Mouse (Mus musculus): ENCODE results near the gene Bcas2. TPM values are rescaled to one million over a fixed set of nuclear protein-coding genes. Genes with fewer than 3 reads are reported as not detected.
A peak's percentile ranks its signal among the peaks of the same experiment; 100 is the strongest.

Bcas2 gene
- 254 and 263 TPM in 2 replicates for polyA plus RNA-seq (2016; fragmentation: Nextera tagmentation; extraction: Ambion mirVana)

DNA sequence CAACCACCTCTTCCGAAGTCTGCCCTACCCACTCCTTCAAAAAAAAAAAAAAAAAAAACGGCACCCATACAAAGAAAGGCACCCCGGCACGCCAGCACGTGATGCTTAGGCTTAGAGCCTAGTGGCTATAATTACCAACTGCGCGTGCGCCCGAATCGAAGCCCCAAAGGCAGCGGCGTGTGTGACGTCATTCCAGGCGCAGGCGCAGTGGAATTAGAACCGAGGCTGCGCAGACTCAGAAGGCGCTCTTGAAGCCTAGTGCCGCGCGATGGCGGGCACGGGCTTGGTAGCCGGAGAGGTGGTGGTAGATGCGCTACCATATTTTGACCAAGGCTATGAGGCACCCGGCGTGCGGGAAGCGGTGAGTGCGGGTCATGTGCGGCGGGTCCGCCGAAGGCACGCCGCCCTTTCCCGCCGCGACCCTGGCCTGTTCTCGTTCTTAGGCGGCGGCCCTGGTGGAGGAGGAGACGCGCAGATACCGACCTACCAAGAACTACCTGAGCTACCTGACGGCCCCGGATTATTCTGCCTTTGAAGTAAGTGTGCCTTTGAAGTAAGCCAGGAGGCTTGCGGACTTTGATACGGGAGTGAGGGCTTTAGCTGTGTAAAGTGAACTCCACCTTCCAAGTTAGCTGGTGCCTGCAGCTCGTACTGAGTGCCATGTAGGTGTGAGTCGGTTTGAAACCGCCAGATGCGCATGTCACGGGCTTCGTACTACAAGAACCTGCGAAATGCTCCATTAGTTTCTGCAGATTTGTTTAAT lies at the start of gene Bcas2:
Bcas2 (plus strand) TSS at position 151 of the 763 bp plus-strand sequence.
- peaks cover 13% of the 10 kb centered on the region for H3K4me1 ChIP-seq
- H3K9ac ChIP-seq = peak within 1 kb of the TSS; percentile 86
- H3K27me3 ChIP-seq = no peaks in the 10 kb centered on the region
- peak within 1 kb of the TSS; percentile 82 for H3K4me3 ChIP-seq (replicated peaks)
- no peaks in the 10 kb centered on the region for H3K9me3 ChIP-seq
- peaks cover 28% of the 10 kb centered on the region for H3K36me3 ChIP-seq (replicated peaks)
- H3K27ac ChIP-seq = peak within 1 kb of the TSS; percentile 75
- peak within 1 kb of the TSS; percentile 79 for H3K4me2 ChIP-seq
- ATAC-seq (ENCODE audit: low FRiP score) = peak; percentile 98
- under 1% methylated on average over 56 of the region's 56 CpGs for WGBS

DNA sequence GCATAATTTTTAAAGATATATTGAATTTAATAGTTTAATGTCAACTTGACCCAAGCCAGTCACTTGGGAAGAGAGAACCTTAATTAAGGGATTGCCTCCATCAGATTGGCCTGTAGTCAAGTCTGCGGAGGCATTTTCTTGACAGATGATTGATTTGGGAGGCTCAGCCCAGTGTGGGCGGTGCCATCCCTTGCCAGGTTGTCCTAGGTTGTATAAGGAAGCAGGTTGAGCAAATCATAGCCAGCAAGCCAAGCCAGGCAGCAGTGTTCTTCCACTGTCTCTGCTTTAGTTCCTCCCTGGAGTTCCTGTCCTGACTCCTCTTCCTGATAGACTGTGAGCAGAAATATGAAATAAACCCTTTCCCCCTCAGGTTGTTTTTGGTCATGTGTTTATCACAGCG lies 47.8 kb upstream of the Bcas2 start:
- Histone ChIP-seq H3K9me3 (no peaks in the 10 kb centered on the region), H3K27me3 (0 out of 2 replicates have a peak, but pooled peaks cover 4% of the 10 kb centered on the region), H3K9ac (no peak overlapping the region), H3K4me1 (peaks cover 11% of the 10 kb centered on the region), H3K4me2 (no peak overlapping the region), H3K36me3 (replicated peaks) (no peaks in the 10 kb centered on the region), H3K4me3 (replicated peaks) (no peak overlapping the region), H3K27ac (no peak overlapping the region)
- WGBS = 89% methylated on average over 3 of the region's 3 CpGs
- ATAC-seq (ENCODE audit: low FRiP score) = no peak

DNA sequence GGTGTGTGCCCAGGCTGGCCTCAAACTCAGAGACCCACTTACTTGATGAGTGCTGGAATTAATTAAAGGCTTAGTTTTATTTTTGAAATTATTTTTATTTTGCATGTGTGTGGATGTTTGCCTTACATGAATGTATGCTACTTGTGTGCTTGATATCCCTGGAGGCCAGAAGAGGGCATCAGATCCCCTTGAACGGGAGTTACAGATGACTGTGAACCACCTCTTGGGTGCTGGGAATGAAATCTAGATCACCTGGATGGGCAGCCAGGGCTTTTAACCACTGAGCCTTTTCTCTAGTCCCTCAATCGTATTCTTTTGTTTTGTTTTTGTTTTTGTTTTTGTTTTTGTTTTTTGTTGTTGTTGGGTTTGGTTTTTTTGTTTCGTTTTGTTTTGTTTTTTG lies 45.3 kb upstream of the Bcas2 start:
- no peak for ATAC-seq (ENCODE audit: low FRiP score)
- no peak overlapping the region for H3K4me3 ChIP-seq (replicated peaks)
- H3K27ac ChIP-seq = no peak overlapping the region
- no peaks in the 10 kb centered on the region for H3K36me3 ChIP-seq (replicated peaks)
- peaks cover 17% of the 10 kb centered on the region for H3K4me1 ChIP-seq
- H3K27me3 ChIP-seq = 0 out of 2 replicates have a peak, but pooled peaks cover 4% of the 10 kb centered on the region
- no peaks in the 10 kb centered on the region for H3K9me3 ChIP-seq
- WGBS = 90% methylated on average over 3 of the region's 3 CpGs
- H3K4me2 ChIP-seq = no peak overlapping the region
- no peak overlapping the region for H3K9ac ChIP-seq

DNA sequence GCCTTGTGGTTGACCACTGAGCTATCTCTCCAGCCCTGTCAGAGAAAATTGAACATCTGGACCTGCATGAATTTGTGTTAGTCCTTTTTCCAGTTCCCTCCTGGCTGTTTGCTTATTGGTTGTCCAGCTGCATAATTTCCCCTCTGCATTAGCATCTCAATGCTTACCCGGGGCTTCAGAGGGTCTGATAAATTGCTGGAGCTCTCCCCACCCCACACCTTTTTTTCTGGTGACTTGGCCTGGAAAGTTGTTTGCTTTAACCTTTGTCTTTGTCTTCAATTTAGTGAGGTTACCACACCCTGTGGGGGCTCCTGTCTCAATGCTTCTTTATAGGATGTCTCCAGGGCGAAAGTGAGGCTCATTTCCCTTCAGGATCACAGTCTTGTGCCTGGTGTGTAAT lies 44.3 kb upstream of the Bcas2 start:
- no peak overlapping the region for H3K9ac ChIP-seq
- no peak for ATAC-seq (ENCODE audit: low FRiP score)
- H3K36me3 ChIP-seq (replicated peaks) = no peaks in the 10 kb centered on the region
- no peaks in the 10 kb centered on the region for H3K9me3 ChIP-seq
- no peak overlapping the region for H3K4me2 ChIP-seq
- peaks cover 17% of the 10 kb centered on the region for H3K4me1 ChIP-seq
- 24% methylated on average over 2 of the region's 2 CpGs for WGBS
- no peak overlapping the region for H3K4me3 ChIP-seq (replicated peaks)
- H3K27ac ChIP-seq = no peak overlapping the region
- 0 out of 2 replicates have a peak, but pooled peaks cover 4% of the 10 kb centered on the region for H3K27me3 ChIP-seq

DNA sequence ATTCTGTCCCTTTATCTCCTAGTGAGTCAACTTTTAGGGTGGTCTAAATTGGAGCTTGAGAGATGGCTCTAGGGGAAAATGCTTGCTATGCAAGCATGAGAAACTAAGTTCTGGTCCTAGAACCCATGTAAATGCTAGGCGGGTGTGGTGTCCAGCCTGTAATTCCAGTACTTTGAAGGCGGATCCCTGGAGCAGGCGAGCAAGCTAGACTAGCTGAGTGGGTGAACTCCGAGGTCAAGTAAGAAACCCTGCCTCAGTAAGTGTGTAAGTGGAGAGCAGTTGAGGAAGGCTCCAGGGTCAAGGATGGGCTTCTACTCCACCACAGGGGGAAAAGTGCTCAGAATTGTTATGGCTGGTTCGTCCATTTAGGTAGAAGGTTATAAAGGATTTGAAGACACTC lies 43.7 kb upstream of the Bcas2 start:
- Histone ChIP-seq H3K4me3 (replicated peaks) (no peak overlapping the region), H3K27ac (no peak overlapping the region), H3K4me1 (peaks cover 17% of the 10 kb centered on the region), H3K9ac (no peak overlapping the region), H3K27me3 (0 out of 2 replicates have a peak, but pooled peaks cover 4% of the 10 kb centered on the region), H3K9me3 (no peaks in the 10 kb centered on the region), H3K36me3 (replicated peaks) (no peaks in the 10 kb centered on the region), H3K4me2 (no peak overlapping the region)
- 78% methylated on average over 5 of the region's 5 CpGs for WGBS
- ATAC-seq (ENCODE audit: low FRiP score) = no peak

DNA sequence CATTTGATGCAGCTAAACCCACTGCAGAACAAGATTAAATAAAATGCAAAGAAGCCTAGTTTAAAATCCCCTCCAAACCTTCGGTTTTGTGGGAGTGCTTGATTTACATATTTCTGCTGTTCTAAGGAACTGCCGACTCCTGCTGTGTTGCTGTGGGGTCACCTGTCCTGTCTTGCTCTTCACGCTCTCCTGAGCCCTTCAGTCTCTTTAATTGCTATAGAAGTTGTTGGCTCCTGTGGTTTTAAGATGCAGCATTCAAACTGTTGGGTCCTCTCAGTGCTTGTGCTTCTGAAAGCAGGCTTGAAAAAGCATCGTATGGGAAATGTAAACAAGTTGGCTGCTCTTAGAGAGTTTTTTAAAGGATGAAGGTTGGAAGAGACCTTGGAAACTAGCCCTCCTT lies 43.2 kb upstream of the Bcas2 start:
- ATAC-seq (ENCODE audit: low FRiP score) = no peak
- Histone ChIP-seq H3K27ac (no peak overlapping the region), H3K4me1 (peaks cover 17% of the 10 kb centered on the region), H3K4me3 (replicated peaks) (no peak overlapping the region), H3K36me3 (replicated peaks) (no peaks in the 10 kb centered on the region), H3K27me3 (0 out of 2 replicates have a peak, but pooled peaks cover 4% of the 10 kb centered on the region), H3K9ac (no peak overlapping the region), H3K4me2 (no peak overlapping the region), H3K9me3 (no peaks in the 10 kb centered on the region)
- WGBS = 37% methylated on average over 4 of the region's 4 CpGs

DNA sequence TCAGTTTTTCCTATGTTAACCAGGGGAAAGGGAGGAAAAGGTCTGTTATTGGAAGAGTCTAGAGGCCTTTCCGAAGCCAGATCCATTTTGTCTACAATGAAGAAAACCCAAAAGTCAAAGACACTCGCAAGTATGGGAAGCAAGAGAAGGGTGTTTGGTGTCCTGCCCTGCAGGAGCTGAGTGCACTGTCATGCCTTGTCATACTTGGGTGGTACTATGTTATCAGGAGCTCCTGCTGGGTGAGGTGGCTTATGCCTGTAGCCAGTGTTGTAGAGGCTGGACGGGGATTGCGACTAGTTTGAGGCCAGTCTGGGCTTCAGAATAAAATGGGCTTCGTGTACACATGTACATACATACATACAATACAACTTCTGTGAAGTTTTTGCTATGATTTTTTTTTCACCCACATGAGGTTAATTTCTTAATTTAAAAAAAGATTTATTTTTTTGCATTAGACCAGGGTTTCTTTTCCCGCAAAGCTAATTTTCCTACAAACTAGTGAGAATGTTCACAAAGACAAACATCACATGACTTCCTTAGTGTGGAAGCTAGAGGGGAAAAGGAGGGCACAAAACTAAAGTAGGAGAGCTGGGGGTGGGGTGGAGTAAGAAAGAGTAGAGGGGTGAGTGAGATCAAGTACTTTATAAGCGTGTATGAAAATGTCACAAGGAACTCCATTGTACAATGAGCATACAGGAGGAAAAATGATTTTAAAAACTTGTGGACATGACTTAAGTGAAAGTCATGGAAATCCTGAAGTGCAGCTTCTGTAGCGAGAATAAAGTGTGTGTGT lies 41.9 kb upstream of the Bcas2 start:
- H3K9ac ChIP-seq = no peak overlapping the region
- 89% methylated on average over 8 of the region's 8 CpGs for WGBS
- H3K9me3 ChIP-seq = no peaks in the 10 kb centered on the region
- no peaks in the 10 kb centered on the region for H3K27me3 ChIP-seq
- 0 out of 2 replicates have a peak overlapping the region, but pooled peaks have one; percentile 5 for H3K27ac ChIP-seq
- H3K4me3 ChIP-seq (replicated peaks) = no peak overlapping the region
- peaks cover 17% of the 10 kb centered on the region for H3K4me1 ChIP-seq
- no peak for ATAC-seq (ENCODE audit: low FRiP score)
- H3K36me3 ChIP-seq (replicated peaks) = no peaks in the 10 kb centered on the region
- no peak overlapping the region for H3K4me2 ChIP-seq

DNA sequence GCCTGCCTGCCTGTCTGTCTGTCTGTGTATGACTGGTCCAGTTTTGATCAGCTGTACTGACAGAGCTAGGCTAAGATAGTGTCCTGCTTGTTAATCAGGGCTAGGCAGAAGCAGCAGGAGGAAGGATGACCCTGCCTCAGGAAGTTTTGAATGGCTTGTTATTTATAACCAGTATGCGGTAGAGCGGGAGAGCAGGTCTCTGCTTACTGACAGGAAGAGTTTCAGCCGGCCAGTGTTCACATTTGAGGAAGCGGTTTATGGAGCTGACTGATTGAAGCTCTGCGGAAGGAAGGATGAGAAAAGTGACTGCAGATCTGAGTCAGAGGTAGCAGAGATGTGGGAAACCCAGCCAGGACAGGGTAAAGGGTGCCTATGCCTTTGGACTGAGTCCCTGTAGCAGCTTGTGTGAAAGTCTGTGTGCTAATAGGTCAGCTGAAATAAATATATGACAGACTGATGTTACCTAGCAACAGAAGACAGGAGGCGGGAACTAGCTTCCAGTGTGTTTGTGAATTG lies 41.2 kb upstream of the Bcas2 start:
- H3K27ac ChIP-seq = 0 out of 2 replicates have a peak overlapping the region, but pooled peaks have one; percentile 5

DNA sequence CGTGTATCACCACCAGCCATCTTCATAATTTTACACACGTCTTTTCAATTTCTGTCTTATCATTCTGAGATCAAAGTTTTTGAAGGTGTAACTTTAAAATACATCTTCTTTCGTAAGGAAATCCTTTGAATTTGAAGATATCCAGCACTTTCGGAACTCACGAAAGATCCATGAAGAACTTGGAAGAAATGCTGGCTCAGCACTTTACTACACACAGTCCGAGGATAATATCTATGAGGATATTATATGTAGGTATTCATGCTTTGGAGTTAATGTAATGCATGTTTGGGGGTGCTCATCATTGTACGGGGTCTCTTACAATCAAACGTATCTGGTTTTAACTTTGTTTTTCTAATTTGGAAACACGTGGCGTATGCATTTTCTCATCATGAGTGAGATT lies 38.4 kb upstream of the Bcas2 start:
- ATAC-seq (ENCODE audit: low FRiP score) = no peak
- Histone ChIP-seq H3K9me3 (no peaks in the 10 kb centered on the region), H3K4me2 (no peak overlapping the region), H3K27me3 (no peaks in the 10 kb centered on the region), H3K27ac (no peak overlapping the region), H3K4me1 (peaks cover 5% of the 10 kb centered on the region; the same call in 1 of the 2 replicates), H3K4me3 (replicated peaks) (no peak overlapping the region), H3K9ac (no peak overlapping the region), H3K36me3 (replicated peaks) (no peaks in the 10 kb centered on the region)
- 95% methylated on average over 10 of the region's 10 CpGs for WGBS

More for the DNA sequence above, 41.2 kb upstream of the Bcas2 start:
- Histone ChIP-seq H3K9ac (no peak overlapping the region), H3K4me1 (peaks cover 17% of the 10 kb centered on the region), H3K9me3 (no peaks in the 10 kb centered on the region), H3K4me2 (0 out of 2 replicates have a peak overlapping the region, but pooled peaks have one; percentile 10), H3K27me3 (no peaks in the 10 kb centered on the region), H3K36me3 (replicated peaks) (no peaks in the 10 kb centered on the region), H3K4me3 (replicated peaks) (no peak overlapping the region)
- 69% methylated on average over 6 of the region's 6 CpGs for WGBS
- ATAC-seq (ENCODE audit: low FRiP score) = no peak; the same call in 1 of the 2 replicates

DNA sequence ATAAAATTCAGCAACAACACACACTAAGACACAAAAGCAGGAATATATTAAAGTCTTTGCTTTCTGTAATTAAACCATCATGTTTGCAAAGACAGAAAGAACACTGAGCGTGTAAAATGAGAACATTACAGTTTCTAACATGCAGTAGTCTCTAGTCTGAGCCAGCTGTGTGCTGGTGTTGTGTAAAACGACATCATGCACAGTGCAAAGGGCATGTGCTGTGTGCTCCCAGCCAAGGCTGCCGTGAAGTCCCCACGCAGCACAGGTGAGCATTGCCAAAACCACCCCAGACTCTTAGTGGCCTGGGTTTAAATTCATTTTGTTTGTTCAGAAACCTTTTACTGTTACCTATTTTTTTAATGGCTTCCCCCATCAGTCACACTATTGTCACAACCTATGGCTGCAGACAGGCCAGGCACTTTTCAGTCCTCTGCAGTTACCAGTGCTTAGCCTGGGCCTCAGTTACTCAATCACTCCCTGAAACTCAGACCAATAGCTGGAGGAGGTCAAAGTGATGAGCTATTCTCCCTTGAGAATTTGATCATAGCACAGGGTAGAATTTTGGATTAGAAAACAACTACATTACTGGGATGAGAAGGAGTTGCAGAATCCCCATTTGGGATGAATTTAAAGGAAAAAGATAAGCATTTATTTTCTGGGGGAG lies 34.9 kb upstream of the Bcas2 start:
- WGBS = 84% methylated on average over 4 of the region's 4 CpGs
- Histone ChIP-seq H3K36me3 (replicated peaks) (no peaks in the 10 kb centered on the region), H3K9me3 (no peaks in the 10 kb centered on the region), H3K4me1 (no peaks in the 10 kb centered on the region), H3K27ac (no peak overlapping the region), H3K9ac (no peak overlapping the region), H3K4me2 (no peak overlapping the region), H3K4me3 (replicated peaks) (no peak overlapping the region), H3K27me3 (no peaks in the 10 kb centered on the region)
- ATAC-seq (ENCODE audit: low FRiP score) = no peak

DNA sequence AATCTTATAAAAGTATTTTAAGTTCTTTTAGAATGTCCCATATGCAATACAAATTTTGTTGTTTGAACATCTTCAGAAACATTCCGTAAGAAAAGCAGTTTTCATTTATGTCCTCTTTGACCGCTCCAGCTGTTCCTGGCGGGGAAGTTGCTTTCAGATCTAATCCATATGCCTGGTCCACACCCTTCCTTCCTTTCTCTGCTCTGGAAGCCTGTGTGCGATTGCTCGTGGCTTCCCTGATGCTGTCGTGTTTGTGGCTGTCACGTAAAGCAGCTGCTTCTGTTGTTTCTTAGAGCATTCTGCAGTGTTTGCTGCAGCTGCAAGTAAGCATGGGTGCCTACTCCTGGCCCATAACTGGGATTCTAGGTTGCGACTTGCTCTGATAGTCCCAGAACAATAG lies 32.4 kb upstream of the Bcas2 start:
- no peak overlapping the region for H3K9ac ChIP-seq
- 82% methylated on average over 8 of the region's 8 CpGs for WGBS
- H3K27me3 ChIP-seq = no peaks in the 10 kb centered on the region
- H3K4me1 ChIP-seq = no peaks in the 10 kb centered on the region
- no peak overlapping the region for H3K4me3 ChIP-seq (replicated peaks)
- H3K36me3 ChIP-seq (replicated peaks) = no peaks in the 10 kb centered on the region
- no peaks in the 10 kb centered on the region for H3K9me3 ChIP-seq
- H3K27ac ChIP-seq = no peak overlapping the region
- no peak overlapping the region for H3K4me2 ChIP-seq
- no peak for ATAC-seq (ENCODE audit: low FRiP score)
